8 mouse cellular contexts compared by ENCODE assay signal in the genomic region with DNA sequence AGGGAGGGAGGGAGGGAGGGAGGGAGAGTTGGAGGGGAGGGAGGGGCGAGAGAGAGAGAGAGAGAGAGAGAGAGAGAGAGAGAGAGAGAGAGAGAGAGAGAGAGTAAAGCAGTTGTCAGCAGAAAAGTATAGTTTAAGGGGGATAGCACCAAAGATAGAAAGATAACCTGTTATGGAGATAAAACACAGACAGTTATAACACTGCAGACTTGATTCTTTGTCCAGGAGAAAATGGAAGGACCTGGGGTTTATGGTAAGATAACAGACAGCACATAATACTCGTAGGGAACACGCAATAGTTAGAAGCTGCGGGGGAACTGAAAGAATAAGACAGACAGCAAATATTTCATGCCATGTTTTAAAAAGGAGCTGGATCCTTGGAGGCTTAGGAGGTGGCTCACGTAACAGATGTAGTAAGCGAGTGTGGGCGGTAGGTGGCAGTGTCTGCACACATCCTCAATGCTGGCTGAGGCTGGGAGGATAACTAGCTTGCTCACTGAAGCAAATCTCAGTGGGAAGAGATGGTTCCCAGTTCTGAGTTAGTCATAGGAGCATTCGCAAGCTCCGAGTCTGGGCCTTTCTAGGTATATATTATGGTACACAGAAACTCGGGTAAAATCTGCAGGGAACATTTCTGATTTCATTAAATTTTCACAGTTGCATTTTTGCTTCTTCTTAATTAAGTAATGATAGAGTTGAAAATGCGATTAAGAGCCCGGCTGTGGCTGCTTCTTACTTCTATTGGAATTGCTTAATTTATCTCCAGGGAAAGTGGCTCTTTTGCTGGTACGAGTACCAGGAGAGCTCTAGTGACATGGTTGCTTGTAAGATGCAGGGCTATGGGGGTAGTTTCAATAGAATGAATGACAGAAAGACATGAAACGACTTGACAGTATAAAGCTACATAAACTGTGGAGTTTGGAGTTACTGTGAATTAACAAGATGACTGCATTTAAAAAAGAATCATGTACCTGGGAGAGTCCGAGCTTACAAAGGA.
A peak's percentile ranks its signal among the peaks of the same experiment; 100 is the strongest.
DNase-seq lines count a peak whose midpoint lies in the region; ATAC-seq and TF ChIP-seq lines count a peak whose summit lies in the region.

No protein-coding gene starts in this region.

- TF ChIP-seq CTCF in cortical plate, adult 2 months (IDR thresholded peaks at IDR 0.05; ENCODE audit: extremely low read depth, insufficient read depth, low read length), result peak; percentile 98

- H3K4me3 ChIP-seq in heart, embryonic 11.5 days (ENCODE audit: low read depth, low read length), result no peak overlapping the region
- no peak overlapping the region for H3K4me3 ChIP-seq in cortical plate, adult 2 months (ENCODE audit: insufficient read depth, low read length)
- H3K4me3 ChIP-seq in limb, embryonic 12.5 days (replicated peaks), result no peak overlapping the region

- no peaks in the 10 kb centered on the region for H3K36me3 ChIP-seq in heart, embryonic 11.5 days (ENCODE audit: control insufficient read depth, insufficient read depth, low read length)
- H3K36me3 ChIP-seq in limb, embryonic 12.5 days, result no peaks in the 10 kb centered on the region

- no peak for ATAC-seq in heart, embryonic 11.5 days (replicated peaks; ENCODE audit: insufficient number of reproducible peaks, low FRiP score, low TSS enrichment)
- peak; percentile 26; the same call in 1 of the 2 replicates for ATAC-seq in limb, embryonic 12.5 days (ENCODE audit: insufficient number of reproducible peaks, insufficient read depth, low FRiP score, low TSS enrichment, low read depth)

- no peak for TF ChIP-seq POLR2A in cortical plate, adult 2 months (IDR thresholded peaks at IDR 0.05; ENCODE audit: extremely low read depth, insufficient read depth, low read length)

- intact Hi-C loops in gastrocnemius, postnatal 14 days (cut with DNase I; ENCODE audit: low total_unique reads), result no loop called here

- peak; percentile 57 for DNase-seq in heart, adult 8-10 months (ENCODE audit: low spot score)
- peak; percentile 57 for DNase-seq in gastrocnemius, postnatal 14 days
- DNase-seq in kidney, adult 9 months, result peak; percentile 73
- peak; percentile 4 to 28 for DNase-seq in monocyte, adult 2 months (ENCODE audit: low read depth in 1 of 2, low spot score in 2 of 2)
- peak; percentile 31 to 46 for DNase-seq in spleen, postnatal 14 days (ENCODE audit: low spot score in 2 of 2)

- H3K9ac ChIP-seq in heart, embryonic 11.5 days (ENCODE audit: low read depth, low read length), result no peak overlapping the region
- no peak overlapping the region for H3K9ac ChIP-seq in limb, embryonic 12.5 days (replicated peaks)

- H3K4me1 ChIP-seq in heart, embryonic 11.5 days (ENCODE audit: control insufficient read depth, insufficient read depth, low read length), result no peaks in the 10 kb centered on the region
- no peaks in the 10 kb centered on the region for H3K4me1 ChIP-seq in cortical plate, adult 2 months (ENCODE audit: control insufficient read depth, insufficient read depth, low read length)
- H3K4me1 ChIP-seq in limb, embryonic 12.5 days (replicated peaks), result no peaks in the 10 kb centered on the region

- H3K27ac ChIP-seq in heart, embryonic 11.5 days (ENCODE audit: low read depth, low read length), result no peak overlapping the region
- no peak overlapping the region for H3K27ac ChIP-seq in cortical plate, adult 2 months (ENCODE audit: insufficient read depth, low read length)
- H3K27ac ChIP-seq in limb, embryonic 12.5 days, result no peak overlapping the region

- H3K9me3 ChIP-seq in heart, embryonic 11.5 days (replicated peaks; ENCODE audit: control insufficient read depth, low read length), result no peaks in the 10 kb centered on the region
- no peaks in the 10 kb centered on the region for H3K9me3 ChIP-seq in limb, embryonic 12.5 days

- H3K4me2 ChIP-seq in heart, embryonic 11.5 days, result no peak overlapping the region
- H3K4me2 ChIP-seq in limb, embryonic 12.5 days, result no peak overlapping the region

- no peaks in the 10 kb centered on the region for H3K27me3 ChIP-seq in heart, embryonic 11.5 days (ENCODE audit: control insufficient read depth, insufficient read depth, low read length)
- H3K27me3 ChIP-seq in limb, embryonic 12.5 days, result no peaks in the 10 kb centered on the region

- 34% methylated on average over 15 of the region's 15 CpGs for WGBS in heart, embryonic 11.5 days (ENCODE audit: insufficient replicate concordance)
- WGBS in limb, embryonic 12.5 days, result 38% methylated on average over 14 of the region's 15 CpGs

Comparison
In these comparisons a context has a peak if more than half of its experiments do, and no peak if none do; other contexts are left out.
1. DNase-seq: peak in every context shown above with its lines; median percentile 73 in kidney, adult 9 months; 57 in heart, adult 8-10 months; 57 in gastrocnemius, postnatal 14 days; 38 in spleen, postnatal 14 days; 16 in monocyte, adult 2 months.